Mouse (Mus musculus) kidney, embryonic 15.5 days (tissue): ENCODE data around the gene Rexo2. TPM values are rescaled to one million over a fixed set of nuclear protein-coding genes. Genes with fewer than 3 reads are reported as not detected.
"Not testable (repeated sequence)": the region's sequence is repeated elsewhere in the genome, so short reads cannot be mapped to it uniquely, and the experiment has no call there.

ENCODE experiments used
- ATAC-seq: fragments of 200-750 bp; cut with Nextera tagmentation; replicated peaks from 2 replicates; pipeline ENCODE4 v1.8.0; 2017; ENCODE audit warnings: moderate TSS enrichment; ENCODE audit not compliant: low FRiP score
- H3K27ac ChIP-seq: fragments of 300-500 bp; sonication (generic); 2 replicates; pipeline ENCODE4 v1.5.1; 2015; ENCODE audit warnings: mild to moderate bottlenecking, inconsistent platforms
- H3K27me3 ChIP-seq: fragments of 300-500 bp; sonication (generic); 2 replicates; pipeline ENCODE4 v1.6.1; 2015; ENCODE audit warnings: inconsistent platforms
- H3K36me3 ChIP-seq: fragments of 300-500 bp; sonication (generic); 2 replicates; pipeline ENCODE4 v1.6.1; 2015; ENCODE audit warnings: inconsistent platforms
- H3K4me1 ChIP-seq: fragments of 300-500 bp; sonication (generic); 2 replicates; pipeline ENCODE4 v1.6.1; 2015; ENCODE audit warnings: inconsistent platforms
- H3K4me2 ChIP-seq: fragments of 300-500 bp; sonication (generic); 2 replicates; pipeline ENCODE4 v1.6.1; 2015; ENCODE audit warnings: moderate library complexity, mild to moderate bottlenecking, inconsistent platforms
- H3K4me3 ChIP-seq: fragments of 300-500 bp; sonication (generic); replicated peaks from 2 replicates; pipeline ENCODE4 v1.5.1; 2015; ENCODE audit warnings: mild to moderate bottlenecking, inconsistent platforms
- H3K9ac ChIP-seq: fragments of 300-500 bp; sonication (generic); 2 replicates; pipeline ENCODE4 v1.6.1; 2015; ENCODE audit warnings: mild to moderate bottlenecking, inconsistent platforms
- H3K9me3 ChIP-seq: fragments of 300-500 bp; sonication (generic); replicated peaks from 2 replicates; pipeline ENCODE4 v1.6.1; 2016; ENCODE audit warnings: inconsistent platforms
- WGBS: fragments of 180-500 bp; shearing (Covaris S2); methylation state at CpG from one replicate; pipeline ENCODE4 v1.1.7; 2015; ENCODE audit warnings: mixed read lengths; 5-methylcytosine and 5-hydroxymethylcytosine counted together
- polyA plus RNA-seq: library from polyadenylated mRNA; unstranded; fragments of >200 nt; fragmentation: Nextera tagmentation; extraction: Ambion mirVana; gene quantifications from 2 replicates; pipeline ENCODE4 v1.2.1, GENCODE M21; 2015

Rexo2 gene
- polyA plus RNA-seq, 1 experiment from 2014 or later = 116 TPM

DNA sequence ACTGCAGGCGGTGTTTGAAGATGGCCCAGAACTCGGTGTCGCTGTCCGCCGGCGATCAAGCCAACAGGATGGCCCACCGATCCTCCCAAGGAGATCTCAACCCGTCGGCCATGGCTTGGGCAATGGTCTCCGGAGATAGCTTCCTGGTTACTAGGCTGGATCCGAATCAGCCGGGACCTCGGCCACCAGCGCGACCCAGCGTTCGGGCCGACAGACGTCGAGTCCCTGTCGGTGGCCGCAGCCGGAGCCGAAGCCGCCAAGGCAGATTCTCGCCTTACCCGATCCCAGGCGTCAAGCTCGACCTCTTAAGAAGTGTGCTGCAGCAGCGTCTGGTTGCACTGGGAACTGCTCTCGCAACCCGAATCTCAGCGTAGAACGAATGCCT lies 15.1 kb upstream of the Rexo2 start:
- peak overlapping the region; percentile 90 for H3K4me3 ChIP-seq
- no peaks in the 10 kb centered on the region for H3K27me3 ChIP-seq
- peaks cover 32% of the 10 kb centered on the region for H3K36me3 ChIP-seq
- H3K27ac ChIP-seq = peak overlapping the region; percentile 93
- WGBS = 2% methylated on average over 34 of the region's 34 CpGs
- H3K4me1 ChIP-seq = peaks cover 19% of the 10 kb centered on the region
- peak overlapping the region; percentile 73 for H3K9ac ChIP-seq
- peak; percentile 63 for ATAC-seq
- H3K9me3 ChIP-seq = no peaks in the 10 kb centered on the region
- peak overlapping the region; percentile 89 for H3K4me2 ChIP-seq

DNA sequence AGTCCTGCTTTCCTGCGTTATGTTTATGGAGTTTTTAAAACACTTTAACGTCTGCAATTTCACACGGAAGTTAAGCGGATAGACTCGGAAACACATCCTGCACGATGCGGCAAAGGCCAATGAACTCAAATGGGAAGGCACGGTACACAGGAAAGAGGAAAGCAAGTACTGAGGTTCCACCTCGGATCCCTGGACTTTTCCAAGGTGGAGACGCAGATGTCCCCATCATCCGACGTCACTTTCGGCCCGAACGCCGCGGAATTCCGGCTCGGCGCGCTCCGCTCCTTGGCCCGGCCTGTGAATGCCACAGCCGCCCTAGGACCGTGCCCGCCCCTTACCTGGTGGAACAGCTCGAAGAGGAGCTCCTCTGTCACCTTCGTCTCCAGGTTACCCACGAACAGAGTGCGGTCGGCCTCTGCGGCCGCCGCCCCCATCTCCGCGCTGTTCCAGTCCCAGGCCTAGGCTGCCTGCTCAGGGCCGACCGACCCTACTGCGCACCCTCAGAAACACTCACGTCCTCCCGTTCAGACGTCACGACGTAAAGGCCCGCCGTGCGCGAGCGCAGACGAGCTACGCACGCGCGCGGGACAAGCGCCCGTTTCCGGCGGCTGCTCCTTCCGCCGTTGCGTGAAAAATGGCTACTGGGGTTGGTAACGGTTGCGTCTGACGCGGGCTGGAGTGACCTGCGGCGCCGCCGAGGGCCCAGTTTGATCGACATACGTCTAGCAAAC lies 14.6 kb upstream of the Rexo2 start, which contains the start of the genes Rbm7 and Gm5617:
Gene Rbm7 (minus strand): TSS at position 483 of the 731 bp plus-strand sequence.
Gene Gm5617 (plus strand): TSS at position 626 of the 731 bp plus-strand sequence.
- H3K4me2 ChIP-seq = peak within 1 kb of the TSS; percentile 89
- H3K9me3 ChIP-seq = no peaks in the 10 kb centered on the region
- peaks cover 19% of the 10 kb centered on the region for H3K4me1 ChIP-seq
- H3K9ac ChIP-seq = peak within 1 kb of the TSS; percentile 93
- WGBS = under 1% methylated on average over 72 of the region's 72 CpGs
- ATAC-seq = peak; percentile 99
- H3K27me3 ChIP-seq = no peaks in the 10 kb centered on the region
- H3K36me3 ChIP-seq = peaks cover 37% of the 10 kb centered on the region
- peak within 1 kb of the TSS; percentile 93 for H3K27ac ChIP-seq
- H3K4me3 ChIP-seq = peak within 1 kb of the TSS; percentile 90

DNA sequence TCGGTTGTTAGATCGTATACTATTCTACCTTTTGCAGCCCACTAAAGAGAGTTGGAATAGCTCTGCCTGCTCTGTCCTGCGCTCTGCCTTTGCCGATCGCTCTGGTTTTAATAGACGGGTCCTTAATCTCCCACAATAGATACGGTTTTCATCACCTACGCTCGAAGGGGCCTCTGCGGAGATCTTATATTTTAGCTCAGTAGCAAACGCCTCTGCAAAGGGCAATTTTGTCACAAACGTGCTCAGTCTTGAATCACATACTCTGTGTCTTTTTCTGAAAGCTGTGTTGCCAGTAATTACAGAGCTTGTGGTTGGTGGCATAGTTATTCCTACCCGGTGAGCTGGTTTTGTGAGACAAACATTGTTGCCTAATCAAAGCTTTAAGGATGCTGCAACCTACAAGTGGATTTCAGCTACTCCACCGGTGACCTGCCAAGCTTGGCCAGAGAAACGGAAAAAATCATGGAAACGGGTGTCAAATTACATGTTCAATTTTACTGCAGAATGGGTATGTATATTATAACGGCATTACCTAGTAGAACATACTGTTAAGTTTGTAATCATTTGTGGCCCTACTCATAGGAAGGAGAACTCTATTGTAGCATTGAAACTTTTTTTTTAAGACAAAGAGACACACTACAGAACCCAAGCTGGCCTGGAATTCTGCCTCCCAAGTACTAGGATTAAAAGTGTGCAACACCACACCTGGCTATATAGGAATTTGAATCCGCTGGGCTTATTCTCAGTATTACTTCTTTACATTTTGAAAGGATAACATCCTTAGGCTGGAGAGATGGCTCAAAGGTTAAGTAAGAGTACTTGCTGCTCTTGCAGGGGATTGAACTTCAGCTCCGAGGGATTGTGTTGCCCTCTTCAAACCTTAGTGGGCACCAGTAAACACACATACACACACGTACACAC lies 1.1 kb upstream of the Rexo2 start:
- Histone ChIP-seq H3K4me1 (peaks cover 12% of the 10 kb centered on the region), H3K27me3 (no peaks in the 10 kb centered on the region), H3K27ac (no peak overlapping the region), H3K4me2 (peak overlapping the region; percentile 84), H3K4me3 (peak overlapping the region; percentile 66), H3K9me3 (no peaks in the 10 kb centered on the region), H3K9ac (peak overlapping the region; percentile 25), H3K36me3 (peaks cover 17% of the 10 kb centered on the region)
- no peak for ATAC-seq
- WGBS = 27% methylated on average over 20 of the region's 20 CpGs

DNA sequence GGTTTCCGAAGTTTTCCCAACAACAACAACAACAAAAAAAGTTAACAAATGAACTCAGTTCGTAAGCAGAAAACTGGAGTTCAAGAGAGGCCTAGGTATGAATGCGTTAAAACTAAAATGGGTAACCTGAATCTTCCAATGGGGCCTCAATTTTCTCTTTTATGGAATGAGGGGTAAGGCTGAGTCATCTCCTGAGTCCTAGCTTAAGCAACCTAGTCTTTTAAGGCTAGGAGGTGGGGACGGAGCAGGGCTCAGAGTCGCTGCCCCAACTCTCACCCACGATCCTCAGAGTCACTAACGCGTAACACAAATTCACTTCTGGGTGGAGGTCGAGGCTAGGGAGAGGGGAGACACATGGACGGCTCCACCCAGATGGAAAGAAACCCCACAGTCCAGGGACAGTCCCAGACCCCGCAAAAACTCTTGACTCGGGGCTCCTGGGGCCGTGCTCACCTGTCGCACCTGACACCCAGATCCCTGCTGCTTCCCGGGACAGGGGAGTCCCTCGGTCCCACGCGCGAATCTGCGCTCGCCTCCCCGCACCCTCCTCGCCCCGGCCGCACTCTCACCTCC lies 499 bp downstream of the Rexo2 start:
- H3K27ac ChIP-seq = no peak overlapping the region; the same call in 1 of the 2 replicates
- 6% methylated on average over 25 of the region's 25 CpGs for WGBS
- H3K27me3 ChIP-seq = no peaks in the 10 kb centered on the region
- H3K4me3 ChIP-seq = peak overlapping the region; percentile 66
- peak overlapping the region; percentile 53 for H3K9ac ChIP-seq
- no peaks in the 10 kb centered on the region for H3K9me3 ChIP-seq
- peaks cover 12% of the 10 kb centered on the region for H3K4me1 ChIP-seq
- ATAC-seq = peak; percentile 17
- peak overlapping the region; percentile 84 for H3K4me2 ChIP-seq
- peaks cover 13% of the 10 kb centered on the region for H3K36me3 ChIP-seq

DNA sequence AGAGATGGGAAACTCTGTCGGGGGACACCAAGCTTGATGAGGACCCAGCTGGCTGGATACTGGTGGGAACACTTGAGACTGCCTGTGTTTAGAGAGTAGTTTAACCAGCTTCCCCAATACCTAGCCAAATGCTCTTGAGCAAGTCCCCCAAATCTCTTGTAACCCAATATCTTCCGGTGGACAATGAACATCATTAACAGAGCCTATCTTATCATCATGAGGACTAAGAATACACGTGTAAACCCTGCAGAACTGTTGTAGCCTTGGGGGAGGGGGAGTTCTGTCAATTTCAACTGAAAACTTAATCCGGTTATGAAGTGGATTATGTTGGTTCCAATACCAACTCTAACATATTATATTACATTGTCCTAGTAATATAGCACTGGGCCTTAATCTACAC lies 1.6 kb downstream of the Rexo2 start:
- Histone ChIP-seq H3K27ac (no peak overlapping the region), H3K36me3 (peaks cover 20% of the 10 kb centered on the region), H3K27me3 (no peaks in the 10 kb centered on the region), H3K4me1 (peaks cover 12% of the 10 kb centered on the region), H3K4me2 (no peak overlapping the region), H3K9ac (no peak overlapping the region), H3K9me3 (no peaks in the 10 kb centered on the region), H3K4me3 (no peak overlapping the region)
- 91% methylated on average over 4 of the region's 4 CpGs for WGBS
- ATAC-seq = no peak

DNA sequence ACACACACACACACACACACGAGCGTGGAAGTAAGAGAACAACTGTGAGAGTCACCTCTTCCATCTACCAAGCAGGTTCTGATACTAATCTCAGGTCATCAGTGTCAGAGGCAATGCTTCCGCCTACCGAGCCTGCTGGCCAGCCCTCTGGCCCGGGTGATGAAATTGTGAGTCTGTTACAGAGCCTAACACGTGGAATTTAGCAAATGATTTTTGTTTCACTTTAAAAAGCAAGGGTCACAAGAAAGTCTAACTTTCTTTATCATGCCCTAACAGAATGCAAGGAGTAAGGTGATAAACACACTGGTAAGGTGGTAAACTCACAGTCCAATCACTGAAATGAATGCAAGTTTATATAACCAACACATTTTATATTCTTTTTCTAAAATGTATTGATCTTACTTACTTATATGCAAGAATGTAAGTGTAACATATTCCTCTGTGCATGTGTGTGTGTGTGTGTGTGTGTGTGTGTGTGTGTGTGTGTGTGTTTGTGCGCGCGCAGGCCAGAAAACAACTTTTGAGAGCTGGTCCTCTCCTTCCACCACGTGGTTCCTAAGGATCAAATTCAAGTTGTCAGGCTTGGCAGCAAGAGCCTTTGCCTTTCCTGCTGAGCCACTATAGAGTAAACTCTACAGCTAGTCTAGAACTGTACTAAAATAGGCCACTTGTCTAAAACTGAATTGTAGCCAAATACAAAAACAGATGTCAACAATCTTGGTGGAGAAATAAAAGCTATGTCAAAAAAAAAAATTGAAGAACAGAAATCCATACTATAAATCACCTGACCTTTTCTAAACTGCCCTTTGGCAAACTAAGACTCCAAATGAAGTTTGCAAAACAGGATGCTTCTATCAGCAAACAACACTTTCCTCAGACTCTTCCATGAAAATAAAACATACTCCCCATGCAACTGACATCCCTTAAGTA lies 3.9 kb downstream of the Rexo2 start:
- Histone ChIP-seq H3K27ac (no peak overlapping the region), H3K9me3 (no peaks in the 10 kb centered on the region), H3K4me1 (peaks cover 11% of the 10 kb centered on the region), H3K27me3 (no peaks in the 10 kb centered on the region), H3K4me2 (no peak overlapping the region), H3K4me3 (no peak overlapping the region), H3K9ac (no peak overlapping the region), H3K36me3 (peaks cover 36% of the 10 kb centered on the region)
- ATAC-seq = no peak
- 85% methylated on average over 10 of the region's 10 CpGs for WGBS

DNA sequence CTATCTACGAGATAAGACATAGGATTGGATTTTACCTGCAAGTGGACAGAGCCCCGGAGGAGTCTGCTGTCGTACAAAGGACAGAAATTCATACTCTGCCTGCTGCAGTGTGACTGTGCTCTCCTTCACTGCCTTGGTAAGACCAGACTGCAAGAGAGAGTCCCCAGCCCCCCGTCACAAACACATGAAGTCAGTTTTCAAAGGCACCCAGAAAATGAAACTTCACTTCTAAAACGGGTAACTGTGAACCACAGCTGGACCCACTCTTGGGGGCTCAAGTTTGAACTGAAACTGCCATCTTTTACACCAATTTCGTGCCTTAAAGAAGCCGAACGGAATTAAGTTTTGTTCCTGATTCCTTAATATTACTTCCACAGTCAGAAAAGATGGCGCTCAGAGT lies 6.1 kb downstream of the Rexo2 start:
- no peak overlapping the region for H3K9ac ChIP-seq
- no peaks in the 10 kb centered on the region for H3K9me3 ChIP-seq
- H3K27me3 ChIP-seq = no peaks in the 10 kb centered on the region
- peaks cover 43% of the 10 kb centered on the region for H3K36me3 ChIP-seq
- no peak overlapping the region for H3K4me3 ChIP-seq
- 0 out of 2 replicates have a peak, but pooled peaks cover under 1% of the 10 kb centered on the region for H3K4me1 ChIP-seq
- no peak for ATAC-seq
- 93% methylated on average over 9 of the region's 9 CpGs for WGBS
- no peak overlapping the region for H3K27ac ChIP-seq
- no peak overlapping the region for H3K4me2 ChIP-seq

DNA sequence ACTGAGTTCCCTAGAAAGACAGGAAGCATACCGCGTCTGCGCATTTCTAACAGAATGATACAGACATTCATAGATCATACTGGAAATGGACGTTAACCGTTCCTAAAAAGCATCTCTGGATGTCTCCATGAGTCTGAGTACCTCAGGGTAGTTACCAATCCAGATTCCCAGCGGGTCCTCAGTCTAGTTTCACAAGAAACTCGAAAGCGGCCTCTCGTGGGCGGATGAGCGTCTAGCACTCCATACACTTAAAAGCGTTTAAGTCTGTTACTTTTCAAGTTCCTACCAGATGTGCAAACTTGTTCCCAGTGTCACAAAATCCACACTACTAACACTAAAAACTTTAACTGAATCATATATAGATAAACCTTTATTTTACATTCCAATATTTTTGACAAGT lies 7.3 kb downstream of the Rexo2 start:
- Histone ChIP-seq H3K9ac (no peak overlapping the region), H3K27me3 (no peaks in the 10 kb centered on the region), H3K4me3 (no peak overlapping the region), H3K4me2 (no peak overlapping the region), H3K27ac (no peak overlapping the region), H3K36me3 (peaks cover 48% of the 10 kb centered on the region), H3K9me3 (no peaks in the 10 kb centered on the region), H3K4me1 (no peaks in the 10 kb centered on the region)
- ATAC-seq = no peak
- 92% methylated on average over 12 of the region's 12 CpGs for WGBS

DNA sequence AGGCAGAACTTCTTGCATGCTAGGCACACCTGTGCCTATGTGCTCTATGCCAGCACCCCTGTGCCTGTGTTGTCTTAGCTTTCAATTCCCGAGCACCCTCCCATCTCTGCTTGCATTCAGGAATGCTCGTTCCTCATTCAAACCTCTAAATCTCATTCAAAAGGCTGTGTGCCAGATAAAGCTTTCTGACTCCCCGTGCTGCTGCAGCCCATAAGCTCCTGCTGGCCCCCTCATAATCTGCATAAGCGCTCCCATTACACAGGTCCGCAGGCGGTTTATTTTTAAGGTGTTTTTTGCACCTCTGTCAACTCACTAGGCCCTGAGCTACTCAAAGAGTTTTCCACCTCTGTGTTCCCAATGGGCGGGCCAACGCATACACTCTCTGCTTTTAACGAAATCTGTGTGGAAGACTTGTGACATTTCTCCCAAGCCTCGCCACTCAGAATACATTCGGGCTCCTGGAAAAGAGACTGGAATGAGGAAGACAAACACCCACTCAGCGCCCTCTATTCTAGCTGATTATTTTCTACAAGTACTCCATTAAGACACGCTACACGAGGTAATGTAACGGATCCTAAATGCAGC lies 7.9 kb downstream of the Rexo2 start:
- ATAC-seq = no peak
- no peaks in the 10 kb centered on the region for H3K9me3 ChIP-seq
- H3K4me2 ChIP-seq = no peak overlapping the region
- H3K4me3 ChIP-seq = no peak overlapping the region
- no peak overlapping the region for H3K9ac ChIP-seq
- WGBS = 92% methylated on average over 15 of the region's 15 CpGs
- no peaks in the 10 kb centered on the region for H3K27me3 ChIP-seq
- peaks cover 54% of the 10 kb centered on the region for H3K36me3 ChIP-seq
- H3K4me1 ChIP-seq = no peaks in the 10 kb centered on the region
- H3K27ac ChIP-seq = no peak overlapping the region

DNA sequence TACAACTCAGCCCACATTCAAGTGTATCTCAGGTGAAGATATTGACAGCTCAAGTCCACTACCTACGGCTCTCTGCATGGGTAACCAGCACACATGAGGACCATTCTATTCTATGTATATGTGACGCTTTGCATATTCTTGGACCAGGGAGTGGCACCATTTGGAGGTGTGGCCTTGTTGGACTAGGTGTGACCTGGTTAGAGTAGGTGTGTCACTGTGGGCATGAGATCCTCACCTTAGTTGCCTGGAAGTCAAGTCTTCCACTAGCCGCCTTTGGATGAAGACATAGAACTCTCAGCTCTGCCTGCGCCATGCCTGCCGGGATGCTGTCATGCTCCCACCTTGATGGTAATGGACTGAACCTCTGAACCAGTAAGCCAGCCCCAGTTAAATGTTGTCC lies 13.0 kb downstream of the Rexo2 start:
- not testable (repeated sequence) for H3K9me3 ChIP-seq, H3K4me3 ChIP-seq, H3K4me1 ChIP-seq, H3K27ac ChIP-seq, H3K4me2 ChIP-seq, ATAC-seq, H3K27me3 ChIP-seq, H3K9ac ChIP-seq
- H3K36me3 ChIP-seq = peaks cover 45% of the 10 kb centered on the region
- WGBS = 95% methylated on average over 5 of the region's 5 CpGs

DNA sequence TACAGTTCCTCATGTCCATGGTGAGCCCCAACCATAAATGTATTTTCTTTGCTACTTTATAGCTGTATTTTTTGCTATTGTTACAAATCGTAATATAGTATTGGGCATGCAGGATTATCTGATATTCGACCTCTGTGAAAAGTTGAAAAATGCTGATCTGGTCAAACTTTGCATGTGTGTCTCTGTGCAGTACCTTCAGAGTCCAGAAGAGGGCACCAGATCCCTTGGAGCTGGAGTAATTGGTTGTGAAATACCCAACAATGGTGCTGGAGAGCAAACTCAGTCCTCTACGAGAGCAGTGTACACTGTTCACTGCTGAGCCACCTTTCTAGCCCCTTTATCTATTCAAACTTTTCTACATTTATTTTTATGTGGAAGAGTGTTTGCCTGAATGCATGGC lies 13.6 kb downstream of the Rexo2 start:
- 77% methylated on average over 3 of the region's 3 CpGs for WGBS
- ATAC-seq = no peak

More for the DNA sequence above, 13.6 kb downstream of the Rexo2 start:
- H3K9me3 ChIP-seq = no peaks in the 10 kb centered on the region; the same call in 1 of the 2 replicates
- no peak overlapping the region for H3K27ac ChIP-seq
- peaks cover 40% of the 10 kb centered on the region for H3K36me3 ChIP-seq
- H3K9ac ChIP-seq = no peak overlapping the region
- H3K27me3 ChIP-seq = no peaks in the 10 kb centered on the region
- no peaks in the 10 kb centered on the region for H3K4me1 ChIP-seq
- H3K4me2 ChIP-seq = no peak overlapping the region
- H3K4me3 ChIP-seq = no peak overlapping the region
